Mouse (Mus musculus) embryonic facial prominence, embryonic 12.5 days (tissue): ENCODE measurements around the gene Snx1. TPM values are rescaled to one million over a fixed set of nuclear protein-coding genes. Genes with fewer than 3 reads are reported as not detected.

ENCODE experiments used
- ATAC-seq: fragments of 200-750 bp; cut with Nextera tagmentation; 2 replicates; pipeline ENCODE4 v1.8.0; 2017; ENCODE audit not compliant: insufficient number of reproducible peaks, insufficient read depth, low FRiP score, low TSS enrichment
- H3K27ac ChIP-seq: fragments of 300-500 bp; sonication (generic); 2 replicates; pipeline ENCODE4 v1.5.1; 2016; ENCODE audit warnings: mild to moderate bottlenecking
- H3K27me3 ChIP-seq: fragments of 300-500 bp; sonication (generic); 2 replicates; pipeline ENCODE4 v1.6.1; 2016; ENCODE audit warnings: mild to moderate bottlenecking, moderate library complexity
- H3K36me3 ChIP-seq: fragments of 300-500 bp; sonication (generic); 2 replicates; pipeline ENCODE4 v1.6.1; 2016; ENCODE audit warnings: mild to moderate bottlenecking
- H3K4me1 ChIP-seq: fragments of 300-500 bp; sonication (generic); 2 replicates; pipeline ENCODE4 v1.6.1; 2016
- H3K4me2 ChIP-seq: fragments of 300-500 bp; sonication (generic); replicated peaks from 2 replicates; pipeline ENCODE4 v1.6.1; 2016; ENCODE audit warnings: mild to moderate bottlenecking, moderate library complexity
- H3K4me3 ChIP-seq: fragments of 300-500 bp; sonication (generic); 2 replicates; pipeline ENCODE4 v1.5.1; 2016; ENCODE audit warnings: mild to moderate bottlenecking
- H3K9ac ChIP-seq: fragments of 300-500 bp; sonication (generic); 2 replicates; pipeline ENCODE4 v1.6.1; 2016; ENCODE audit warnings: mild to moderate bottlenecking, moderate library complexity
- H3K9me3 ChIP-seq: fragments of 300-500 bp; sonication (generic); 2 replicates; pipeline ENCODE4 v1.6.1; 2016; ENCODE audit warnings: mild to moderate bottlenecking, moderate library complexity
- WGBS: fragments of 180-500 bp; shearing (Covaris S2); methylation state at CpG from one replicate; pipeline ENCODE4 v1.1.7; 2016; 5-methylcytosine and 5-hydroxymethylcytosine counted together
- polyA plus RNA-seq: library from polyadenylated mRNA; unstranded; fragments of >200 nt; fragmentation: Nextera tagmentation; extraction: Ambion mirVana; gene quantifications from 2 replicates; pipeline ENCODE4 v1.2.1, GENCODE M21; 2016

Gene Snx1
- polyA plus RNA-seq, 1 experiment from 2014 or later = 131 TPM

DNA sequence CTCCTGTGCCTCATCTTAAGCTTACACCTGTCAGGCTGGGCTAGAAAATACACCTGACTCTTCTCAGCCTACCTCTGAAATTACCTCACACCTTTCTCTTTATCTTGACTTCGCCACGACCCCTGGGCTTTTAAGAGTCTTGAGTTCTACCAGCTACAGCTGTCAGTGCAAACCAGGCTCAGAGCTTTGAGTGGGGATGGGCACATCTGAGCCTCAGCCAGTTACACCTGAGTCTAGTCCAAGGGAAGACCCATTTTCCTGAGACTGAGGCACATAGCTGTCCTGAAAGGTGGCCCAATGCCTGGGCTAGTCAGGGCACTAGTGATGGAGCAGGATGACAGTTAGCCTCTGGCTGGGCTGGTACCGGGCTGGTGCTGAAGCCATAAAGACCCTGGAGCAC lies 59.6 kb downstream of the Snx1 start:
- no peak overlapping the region for H3K9ac ChIP-seq
- H3K27ac ChIP-seq = 0 out of 2 replicates have a peak overlapping the region, but pooled peaks have one; percentile 11
- H3K36me3 ChIP-seq = peaks cover 49% of the 10 kb centered on the region
- WGBS = 93% methylated on average over 3 of the region's 3 CpGs
- H3K4me3 ChIP-seq = no peak overlapping the region
- no peak overlapping the region for H3K4me2 ChIP-seq
- H3K27me3 ChIP-seq = peaks cover 29% of the 10 kb centered on the region
- no peak for ATAC-seq
- no peaks in the 10 kb centered on the region for H3K9me3 ChIP-seq
- H3K4me1 ChIP-seq = peaks cover 7% of the 10 kb centered on the region

- H3K4me2 ChIP-seq = no peak overlapping the region
- H3K9ac ChIP-seq = no peak overlapping the region
- no peak for ATAC-seq
- H3K27me3 ChIP-seq = peaks cover 25% of the 10 kb centered on the region
- WGBS = 93% methylated on average over 11 of the region's 11 CpGs
- peaks cover 49% of the 10 kb centered on the region for H3K36me3 ChIP-seq
- H3K4me1 ChIP-seq = peaks cover 20% of the 10 kb centered on the region
- no peak overlapping the region for H3K4me3 ChIP-seq
- H3K9me3 ChIP-seq = no peaks in the 10 kb centered on the region
- H3K27ac ChIP-seq = no peak overlapping the region
These were observed 62.1 kb downstream of the Snx1 start for GRCm38 (mm10) chr9:66064316-66064715.

DNA sequence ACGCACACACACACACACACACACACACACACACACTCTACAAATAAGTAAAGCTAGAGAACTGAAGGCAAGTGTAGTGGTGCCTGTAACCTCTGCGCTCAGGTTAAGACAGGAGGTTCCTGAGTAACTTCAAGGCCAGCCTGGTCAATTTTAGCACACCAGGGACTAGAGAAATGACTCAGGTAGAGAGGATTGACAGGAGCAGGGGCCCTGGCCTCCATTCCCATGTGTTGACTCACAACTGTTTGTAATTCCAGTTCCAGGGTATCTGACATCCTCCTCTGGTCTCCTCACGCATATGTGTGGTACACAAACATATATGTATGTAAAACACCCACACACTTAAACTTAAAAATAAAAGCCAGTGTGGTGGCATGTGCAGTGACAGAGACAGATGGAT lies 62.9 kb downstream of the Snx1 start:
- H3K9ac ChIP-seq = no peak overlapping the region
- H3K27me3 ChIP-seq = peaks cover 16% of the 10 kb centered on the region
- peaks cover 49% of the 10 kb centered on the region for H3K36me3 ChIP-seq
- peaks cover 20% of the 10 kb centered on the region for H3K4me1 ChIP-seq
- H3K9me3 ChIP-seq = no peaks in the 10 kb centered on the region
- no peak overlapping the region for H3K27ac ChIP-seq
- no peak overlapping the region for H3K4me3 ChIP-seq
- WGBS = 91% methylated on average over 3 of the region's 3 CpGs
- ATAC-seq = no peak
- H3K4me2 ChIP-seq = no peak overlapping the region

DNA sequence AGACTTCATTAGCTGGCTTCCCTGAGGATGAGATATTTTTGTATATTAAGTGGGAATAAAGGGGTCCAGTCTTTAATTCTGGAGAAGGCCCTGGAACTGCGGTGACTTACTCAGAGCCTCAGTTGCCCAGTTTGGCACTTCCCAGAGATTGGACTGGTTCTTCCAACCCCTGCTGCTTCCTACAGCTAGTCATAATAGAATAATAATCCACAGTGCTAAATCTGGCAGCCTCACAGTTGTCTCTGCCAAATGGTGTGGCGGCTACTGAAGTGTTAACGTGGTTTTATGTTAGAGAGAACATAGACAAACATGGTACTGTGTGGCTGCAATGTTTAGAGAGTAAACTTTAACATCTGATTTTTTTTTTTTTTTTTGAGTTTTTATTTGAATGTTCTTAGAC lies 64.7 kb downstream of the Snx1 start:
- Histone ChIP-seq H3K4me3 (peak overlapping the region; percentile 70; the same call in 1 of the 2 replicates), H3K4me1 (peaks cover 19% of the 10 kb centered on the region), H3K4me2 (peak overlapping the region; percentile 67), H3K9me3 (no peaks in the 10 kb centered on the region), H3K27ac (no peak overlapping the region), H3K27me3 (no peaks in the 10 kb centered on the region), H3K9ac (peak overlapping the region; percentile 83; the same call in 1 of the 2 replicates), H3K36me3 (peaks cover 43% of the 10 kb centered on the region)
- ATAC-seq = no peak
- 87% methylated on average over 3 of the region's 3 CpGs for WGBS

DNA sequence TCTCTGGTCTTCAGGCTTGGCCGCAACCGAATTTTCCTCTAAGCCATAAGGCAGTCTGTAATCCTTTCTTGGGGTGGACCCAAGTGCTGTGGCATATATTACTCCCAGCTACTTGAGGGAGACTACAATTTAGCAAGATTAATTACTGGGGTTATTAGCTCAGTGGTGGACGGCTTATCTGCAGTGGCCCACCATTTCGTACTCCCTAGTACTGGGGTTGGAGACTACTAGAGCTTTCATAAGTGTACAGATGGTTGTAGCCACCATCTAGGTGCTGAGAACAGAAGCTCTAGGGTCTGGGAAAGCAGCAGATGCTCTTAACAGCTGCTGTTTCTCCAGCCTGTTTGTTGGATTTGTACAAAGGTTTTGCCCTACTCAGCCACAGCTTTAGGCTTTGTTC lies 65.4 kb downstream of the Snx1 start:
- Histone ChIP-seq H3K9me3 (no peaks in the 10 kb centered on the region), H3K4me3 (peak overlapping the region; percentile 70), H3K36me3 (peaks cover 36% of the 10 kb centered on the region), H3K4me1 (peaks cover 19% of the 10 kb centered on the region), H3K9ac (peak overlapping the region; percentile 83), H3K27me3 (no peaks in the 10 kb centered on the region), H3K4me2 (peak overlapping the region; percentile 67), H3K27ac (no peak overlapping the region)
- 34% methylated on average over 4 of the region's 4 CpGs for WGBS
- ATAC-seq = no peak

DNA sequence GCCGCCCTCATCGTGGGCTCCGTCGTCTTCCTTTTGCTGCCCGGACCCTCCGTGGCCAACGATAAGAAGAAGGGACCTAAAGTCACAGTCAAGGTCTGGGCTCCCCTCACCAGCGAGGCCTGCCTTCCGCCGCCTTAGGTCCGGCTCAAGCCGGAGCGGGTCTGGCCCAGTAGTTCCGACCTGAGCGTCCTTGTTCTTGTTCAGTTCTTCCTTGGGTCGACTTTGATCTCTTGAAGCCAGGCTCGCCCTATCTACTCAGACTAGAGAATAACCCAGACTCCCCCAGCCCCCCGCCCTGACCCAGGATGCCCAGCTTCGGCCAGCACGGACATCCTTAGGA lies 66.1 kb downstream of the Snx1 start:
- peaks cover 19% of the 10 kb centered on the region for H3K4me1 ChIP-seq
- H3K27ac ChIP-seq = peak overlapping the region; percentile 76
- H3K36me3 ChIP-seq = peaks cover 29% of the 10 kb centered on the region
- H3K9ac ChIP-seq = peak overlapping the region; percentile 83
- WGBS = 0% methylated on average over 20 of the region's 20 CpGs
- no peaks in the 10 kb centered on the region for H3K27me3 ChIP-seq
- H3K4me2 ChIP-seq = peak overlapping the region; percentile 67
- no peaks in the 10 kb centered on the region for H3K9me3 ChIP-seq
- peak; percentile 71 for ATAC-seq
- peak overlapping the region; percentile 70 for H3K4me3 ChIP-seq

DNA sequence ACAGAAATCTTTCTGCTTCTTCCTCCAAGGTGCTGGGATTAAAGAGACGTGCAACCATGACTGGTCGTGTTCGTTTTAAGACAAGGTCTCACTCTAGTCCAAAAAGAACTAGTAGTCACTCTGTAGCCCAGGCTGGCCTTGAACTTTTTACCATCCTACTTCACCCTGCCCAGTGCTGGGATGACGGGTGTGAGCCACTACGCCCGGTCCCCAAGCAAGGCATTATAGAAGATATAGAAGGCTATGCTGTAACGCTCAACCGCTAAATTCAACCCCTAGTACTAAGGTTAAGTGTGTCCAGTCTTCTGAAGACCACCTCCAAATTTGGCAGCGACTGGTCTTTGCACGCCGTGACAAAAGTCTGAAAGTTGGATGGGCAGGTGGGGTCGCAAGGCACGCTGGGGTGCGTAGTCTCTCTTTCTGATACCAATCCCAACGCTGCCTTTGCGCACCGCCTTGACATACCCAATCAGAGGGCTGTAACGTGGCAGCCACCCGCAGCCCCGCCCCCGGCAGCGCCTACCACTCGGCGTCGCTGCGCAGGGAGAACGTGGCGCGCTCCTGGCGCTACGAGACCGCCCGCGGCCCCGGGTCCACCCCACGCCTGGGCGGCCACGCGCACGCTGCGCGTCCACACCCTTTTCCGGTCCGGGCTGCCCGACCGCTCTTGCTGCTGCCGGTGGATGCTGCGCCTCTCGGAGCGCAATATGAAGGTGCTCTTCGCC lies 66.6 kb downstream of the Snx1 start, which contains the start of gene Ppib:
Gene Ppib, plus strand, starts transcription at position 640 of the 725 bp plus-strand sequence.
- peak within 1 kb of the TSS; percentile 83 for H3K9ac ChIP-seq
- peak within 1 kb of the TSS; percentile 67 for H3K4me2 ChIP-seq
- peak; percentile 98 for ATAC-seq
- peaks cover 26% of the 10 kb centered on the region for H3K36me3 ChIP-seq
- peak within 1 kb of the TSS; percentile 76 for H3K27ac ChIP-seq
- 1% methylated on average over 51 of the region's 51 CpGs for WGBS
- peaks cover 19% of the 10 kb centered on the region for H3K4me1 ChIP-seq
- H3K4me3 ChIP-seq = peak within 1 kb of the TSS; percentile 70
- H3K27me3 ChIP-seq = no peaks in the 10 kb centered on the region
- no peaks in the 10 kb centered on the region for H3K9me3 ChIP-seq

DNA sequence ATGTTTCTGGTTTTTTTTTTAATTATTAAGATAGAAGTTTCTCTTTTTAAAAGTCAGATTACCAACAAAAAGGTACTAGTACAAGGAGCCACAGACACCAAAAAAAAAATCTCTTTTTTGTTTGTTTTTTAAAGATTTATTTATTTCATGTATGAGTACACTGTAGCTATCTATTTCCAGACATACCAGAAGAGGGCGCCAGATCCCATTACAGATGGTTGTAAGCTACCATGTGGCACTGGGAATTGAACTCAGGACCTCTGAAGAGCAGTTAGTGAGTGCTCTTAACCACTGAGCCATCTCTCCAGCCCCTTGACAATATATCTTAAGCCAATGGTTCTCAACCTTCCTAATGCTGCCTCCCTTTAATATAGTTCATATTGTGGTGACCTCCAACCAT lies 72.8 kb downstream of the Snx1 start:
- H3K36me3 ChIP-seq = no peaks in the 10 kb centered on the region
- H3K4me3 ChIP-seq = no peak overlapping the region
- H3K27me3 ChIP-seq = no peaks in the 10 kb centered on the region
- H3K27ac ChIP-seq = no peak overlapping the region
- H3K9ac ChIP-seq = no peak overlapping the region
- 38% methylated on average over 1 of the region's 1 CpGs for WGBS
- H3K4me1 ChIP-seq = no peaks in the 10 kb centered on the region
- no peaks in the 10 kb centered on the region for H3K9me3 ChIP-seq
- H3K4me2 ChIP-seq = no peak overlapping the region
- ATAC-seq = no peak

GRCm38 (mm10) chr9:66052731-66053130 lies 73.7 kb downstream of the Snx1 start:
- no peaks in the 10 kb centered on the region for H3K4me1 ChIP-seq

DNA sequence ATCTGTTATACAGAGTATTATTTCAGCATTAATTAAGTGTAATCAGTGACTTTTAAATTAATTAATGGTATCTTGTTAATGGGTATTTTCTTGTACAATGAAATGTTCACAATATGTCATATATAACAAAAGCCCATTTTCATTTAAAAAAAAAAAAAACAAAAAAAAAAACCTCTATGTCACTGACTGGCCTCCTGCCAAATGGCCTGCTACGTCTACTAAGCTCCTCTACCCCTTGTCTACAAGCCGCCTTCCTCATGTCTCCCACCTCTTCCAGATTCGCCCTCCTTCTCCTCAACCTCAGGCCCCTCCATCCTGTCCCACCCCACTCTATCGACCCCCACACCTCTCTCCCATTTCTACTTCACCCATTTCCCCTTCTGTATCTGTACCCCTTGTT lies 74.9 kb downstream of the Snx1 start:
- Histone ChIP-seq H3K4me3 (no peak overlapping the region), H3K4me2 (no peak overlapping the region), H3K4me1 (no peaks in the 10 kb centered on the region), H3K9ac (no peak overlapping the region), H3K36me3 (no peaks in the 10 kb centered on the region), H3K9me3 (no peaks in the 10 kb centered on the region), H3K27ac (no peak overlapping the region), H3K27me3 (no peaks in the 10 kb centered on the region)
- no peak for ATAC-seq
- WGBS = 74% methylated on average over 4 of the region's 4 CpGs

More at GRCm38 (mm10) chr9:66052731-66053130, 73.7 kb downstream of the Snx1 start:
- H3K27ac ChIP-seq = no peak overlapping the region
- no peaks in the 10 kb centered on the region for H3K36me3 ChIP-seq
- no peak overlapping the region for H3K9ac ChIP-seq
- H3K27me3 ChIP-seq = no peaks in the 10 kb centered on the region
- H3K4me3 ChIP-seq = no peak overlapping the region
- H3K9me3 ChIP-seq = no peaks in the 10 kb centered on the region
- no peak for ATAC-seq
- 93% methylated on average over 1 of the region's 1 CpGs for WGBS
- H3K4me2 ChIP-seq = no peak overlapping the region

DNA sequence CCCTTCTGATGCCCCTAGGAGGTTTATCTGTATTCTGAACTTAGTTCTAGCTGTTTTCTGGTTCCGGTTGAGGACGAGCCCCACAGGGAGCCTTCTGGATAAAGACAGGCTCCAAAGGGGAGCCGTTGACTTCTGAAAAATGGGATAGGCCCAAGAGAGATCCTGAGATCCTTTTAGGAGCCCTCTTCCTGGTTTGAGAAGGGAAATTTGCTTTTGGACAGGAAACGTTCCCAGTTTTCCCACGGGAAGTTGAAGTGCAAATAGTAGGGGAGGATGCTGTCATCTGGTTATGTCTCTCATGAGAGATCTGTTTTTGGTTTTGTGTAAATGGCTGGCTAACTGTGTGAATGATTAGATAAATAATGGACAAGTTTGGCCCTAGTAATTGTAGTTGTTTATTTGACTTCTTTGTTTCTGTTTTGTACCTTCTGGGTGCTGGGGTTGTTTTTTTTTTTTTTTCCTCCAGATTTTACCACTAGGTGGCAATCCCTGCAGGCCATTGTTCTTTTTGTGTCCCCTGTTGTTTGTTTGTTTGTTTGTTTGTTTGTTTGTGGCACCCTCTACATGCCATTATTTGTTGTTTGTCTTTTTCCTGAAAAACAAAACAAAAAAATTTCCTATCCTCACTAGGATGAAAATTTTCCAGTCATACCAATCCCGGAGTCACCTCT lies 76.3 kb downstream of the Snx1 start:
- no peaks in the 10 kb centered on the region for H3K36me3 ChIP-seq
- H3K9ac ChIP-seq = no peak overlapping the region
- no peak overlapping the region for H3K27ac ChIP-seq
- WGBS = 68% methylated on average over 6 of the region's 6 CpGs
- no peak overlapping the region for H3K4me2 ChIP-seq
- no peaks in the 10 kb centered on the region for H3K9me3 ChIP-seq
- no peaks in the 10 kb centered on the region for H3K27me3 ChIP-seq
- no peak for ATAC-seq
- H3K4me3 ChIP-seq = no peak overlapping the region
- no peaks in the 10 kb centered on the region for H3K4me1 ChIP-seq

DNA sequence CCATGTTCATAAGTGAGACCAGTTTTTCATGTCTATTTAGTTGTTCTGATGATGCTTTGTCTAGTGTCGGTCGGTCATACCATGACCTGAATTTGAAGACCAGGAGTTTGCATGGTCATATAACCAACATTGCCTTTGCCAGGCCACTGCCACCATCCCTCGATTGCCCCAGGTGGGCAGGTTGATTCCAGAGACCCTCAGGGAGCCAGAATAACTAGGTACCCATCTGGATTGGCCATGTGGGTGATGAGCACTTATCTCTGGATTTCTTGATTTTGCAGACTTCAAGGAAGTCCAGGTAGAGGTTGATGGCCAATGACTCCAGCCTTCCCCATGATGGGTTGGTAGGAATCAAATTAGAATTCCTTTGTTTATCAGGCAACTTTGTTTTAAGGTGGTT lies 83.1 kb downstream of the Snx1 start:
- Histone ChIP-seq H3K9me3 (no peaks in the 10 kb centered on the region), H3K27me3 (no peaks in the 10 kb centered on the region), H3K4me3 (no peak overlapping the region), H3K4me2 (no peak overlapping the region), H3K27ac (no peak overlapping the region), H3K9ac (no peak overlapping the region), H3K36me3 (peaks cover 22% of the 10 kb centered on the region; the same call in 1 of the 2 replicates), H3K4me1 (no peaks in the 10 kb centered on the region)
- 97% methylated on average over 3 of the region's 3 CpGs for WGBS
- ATAC-seq = no peak
